Mouse (Mus musculus) liver, embryonic 14.5 days (tissue): Measurements from ENCODE around the gene Amigo3. TPM values are rescaled to one million over a fixed set of nuclear protein-coding genes. Genes with fewer than 3 reads are reported as not detected.

Source experiments
- ATAC-seq: fragments of 200-750 bp; cut with Nextera tagmentation; 2 replicates; pipeline ENCODE4 v1.8.0; 2017; ENCODE audit warnings: moderate number of reproducible peaks, mild to moderate bottlenecking, moderate library complexity; ENCODE audit not compliant: insufficient read depth
- DNase-seq, 3 experiments: peaks; one replicate each; pipeline ENCODE4 v3.0.0-alpha.2; 2012 to 2013; ENCODE audit warnings: low read depth in 3 of 3, low spot score in 3 of 3
- H3K27ac ChIP-seq: fragments of 300-500 bp; sonication (generic); 2 replicates; pipeline ENCODE4 v1.5.1; 2014; ENCODE audit warnings: moderate library complexity, mild to moderate bottlenecking, control low read depth, inconsistent platforms
- H3K27me3 ChIP-seq: fragments of 300-500 bp; sonication (generic); 2 replicates; pipeline ENCODE4 v1.6.1; 2014; ENCODE audit warnings: mild to moderate bottlenecking, low read length, moderate library complexity; ENCODE audit not compliant: control insufficient read depth, insufficient read depth
- H3K36me3 ChIP-seq: fragments of 300-500 bp; sonication (generic); replicated peaks from 2 replicates; pipeline ENCODE4 v1.6.1; 2014; ENCODE audit warnings: low read depth; ENCODE audit not compliant: control insufficient read depth, insufficient read depth
- H3K4me1 ChIP-seq, 2 experiments: fragments of 200-500 bp in 1 of 2; fragments of 300-500 bp in 1 of 2; sonication (generic) in 1 of 2; replicated peaks; 2 replicates each; pipeline ENCODE4 v1.6.1; 2012 to 2014; ENCODE audit warnings: antibody characterized with exemption in 1 of 2, inconsistent platforms in 1 of 2, low read length in 1 of 2; ENCODE audit not compliant: control insufficient read depth in 2 of 2, insufficient read depth in 2 of 2
- H3K4me2 ChIP-seq: fragments of 300-500 bp; sonication (generic); 2 replicates; pipeline ENCODE4 v1.6.1; 2014; ENCODE audit warnings: low read depth, mild to moderate bottlenecking, control low read depth, moderate library complexity
- H3K4me3 ChIP-seq, 2 experiments: fragments of 200-500 bp in 1 of 2; fragments of 300-500 bp in 1 of 2; sonication (generic) in 1 of 2; 2 replicates each; pipeline ENCODE4 v1.5.1; 2012 to 2014; ENCODE audit warnings: low read depth in 2 of 2, low read length in 2 of 2, mild to moderate bottlenecking in 2 of 2, control low read depth in 1 of 2, inconsistent platforms in 1 of 2, moderate library complexity in 1 of 2; ENCODE audit not compliant: insufficient read depth in 1 of 2
- H3K9ac ChIP-seq: fragments of 300-500 bp; sonication (generic); replicated peaks from 2 replicates; pipeline ENCODE4 v1.6.1; 2014; ENCODE audit warnings: mild to moderate bottlenecking, control low read depth, moderate library complexity
- H3K9me3 ChIP-seq: fragments of 300-500 bp; sonication (generic); 2 replicates; pipeline ENCODE4 v1.6.1; 2016; ENCODE audit warnings: low read length, mixed read lengths; ENCODE audit not compliant: control insufficient read depth
- CTCF ChIP-seq: IDR thresholded peaks from 2 replicates; pipeline ENCODE4 v1.5.1; 2016; ENCODE audit warnings: antibody characterized with exemption, low read depth, control low read depth
- EP300 ChIP-seq: IDR thresholded peaks from 2 replicates; pipeline ENCODE4 v1.6.1; 2016; ENCODE audit warnings: antibody characterized with exemption, low read depth
- WGBS: fragments of 180-500 bp; shearing (Covaris S2); extraction: QIAGEN DNeasy Blood & Tissue Kit; methylation state at CpG from one replicate; pipeline ENCODE4 v1.1.7; 2014; ENCODE audit not compliant: insufficient replicate concordance; 5-methylcytosine and 5-hydroxymethylcytosine counted together
- polyA plus RNA-seq, 2 experiments: library from polyadenylated mRNA; depleted of rRNA in 1 of 2; stranded (reverse) in 1 of 2; unstranded in 1 of 2; fragments of >200 nt; fragmentation: Nextera tagmentation in 1 of 2; extraction: Ambion mirVana in 1 of 2; gene quantifications; 2 replicates each; pipeline versions ENCODE4 v1.2.1 to v1.2.3; 2012 to 2014

Amigo3 gene
- polyA plus RNA-seq, 2 experiments, result 0.51 to 0.89 TPM

DNA sequence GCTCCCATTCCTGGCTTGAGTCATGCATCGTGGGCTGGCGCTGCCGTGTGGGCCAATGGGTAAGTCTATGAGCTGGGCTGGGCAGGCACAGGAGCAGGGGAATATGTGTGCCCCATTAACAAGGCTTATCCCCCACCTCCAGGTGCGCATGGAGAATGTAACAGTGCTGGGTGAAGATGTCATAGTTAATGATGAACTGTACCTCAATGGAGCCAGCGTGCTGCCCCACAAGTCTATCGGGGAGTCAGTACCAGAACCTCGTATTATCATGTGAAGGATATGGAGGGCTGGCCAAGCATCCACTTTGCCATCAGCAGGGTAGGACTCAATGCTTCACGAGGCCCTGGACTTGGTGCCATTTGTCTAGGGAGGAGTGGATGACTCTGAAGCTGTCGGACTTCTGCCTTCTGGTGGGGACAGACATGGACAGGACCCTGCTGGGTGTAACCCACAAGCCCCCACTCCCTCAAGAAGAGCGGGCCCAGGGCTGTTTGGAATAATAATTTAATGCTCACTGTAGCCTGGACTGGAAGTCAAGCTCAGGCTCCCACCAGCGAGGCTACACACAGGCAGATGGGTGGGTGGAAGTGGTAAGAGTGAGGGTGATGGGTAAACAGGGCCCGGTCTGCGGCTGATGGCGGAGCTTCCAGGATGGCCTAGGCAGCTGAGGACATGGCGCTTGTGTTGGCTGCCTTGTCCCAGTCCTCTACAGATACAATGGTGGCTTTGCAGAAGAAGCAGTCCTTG, 1.6 kb upstream of the Amigo3 start:
- ATAC-seq (no peak), DNase-seq (no peak)
- peaks cover 22 to 36% of the 10 kb centered on the region in 2 experiments for H3K4me1 ChIP-seq
- no peak for TF ChIP-seq EP300
- TF ChIP-seq CTCF, result no peak
- no peak overlapping the region for H3K4me3 ChIP-seq
- 90% methylated on average over 15 of the region's 15 CpGs for WGBS
- peaks cover 64% of the 10 kb centered on the region for H3K36me3 ChIP-seq
- no peaks in the 10 kb centered on the region for H3K9me3 ChIP-seq
- no peaks in the 10 kb centered on the region for H3K27me3 ChIP-seq
- no peak overlapping the region for H3K27ac ChIP-seq
- no peak overlapping the region for H3K4me2 ChIP-seq
- H3K9ac ChIP-seq, result no peak overlapping the region

DNA sequence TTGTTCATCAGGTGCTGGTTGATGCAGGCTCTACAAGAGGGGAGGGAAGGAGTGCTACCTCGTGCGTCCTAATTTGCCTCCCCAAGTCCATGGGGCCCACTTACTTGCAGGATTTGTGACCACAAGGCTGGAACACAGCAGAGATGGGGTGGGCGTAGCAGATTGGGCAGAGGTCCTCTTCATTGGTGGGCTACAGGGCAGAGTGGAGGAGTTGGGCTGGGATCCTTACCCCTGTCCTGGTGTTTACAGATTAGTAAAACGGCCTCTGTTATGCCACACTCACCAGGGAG, 1.1 kb upstream of the Amigo3 start:
- WGBS, result 72% methylated on average over 4 of the region's 4 CpGs

DNA sequence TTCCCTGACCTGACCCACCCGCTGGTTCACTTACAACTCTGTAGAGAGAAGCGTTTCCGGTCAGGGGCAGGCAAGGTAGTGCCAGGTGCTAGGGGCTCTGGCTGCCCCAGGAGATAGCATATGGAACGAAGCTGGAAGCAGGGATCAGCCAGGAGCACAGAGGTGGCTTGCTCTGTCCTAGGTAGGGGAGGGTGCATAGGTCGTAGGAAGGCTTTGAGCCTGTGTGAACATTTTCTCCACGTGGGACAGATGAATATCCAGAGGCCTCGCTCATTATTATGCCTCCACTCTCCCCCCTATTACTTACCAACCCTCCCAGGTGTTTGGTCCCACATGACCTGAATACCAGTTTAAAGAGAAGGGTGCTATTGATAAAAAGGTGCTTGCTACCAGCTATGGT, 548 bp upstream of the Amigo3 start:
- DNase-seq (no peak), ATAC-seq (no peak)
- no peak overlapping the region for H3K9ac ChIP-seq
- no peak overlapping the region for H3K4me3 ChIP-seq
- no peak for TF ChIP-seq CTCF
- H3K36me3 ChIP-seq, result peaks cover 67% of the 10 kb centered on the region
- H3K4me2 ChIP-seq, result no peak overlapping the region
- H3K4me1 ChIP-seq, result peaks cover 17 to 27% of the 10 kb centered on the region in 2 experiments
- H3K27me3 ChIP-seq, result no peaks in the 10 kb centered on the region
- no peak overlapping the region for H3K27ac ChIP-seq
- no peaks in the 10 kb centered on the region for H3K9me3 ChIP-seq
- WGBS, result 75% methylated on average over 7 of the region's 7 CpGs

More for the DNA sequence above, 1.1 kb upstream of the Amigo3 start:
- Histone ChIP-seq H3K9me3 (no peaks in the 10 kb centered on the region), H3K4me1 (peaks cover 22 to 31% of the 10 kb centered on the region in 2 experiments), H3K9ac (no peak overlapping the region), H3K36me3 (peaks cover 65% of the 10 kb centered on the region), H3K27me3 (no peaks in the 10 kb centered on the region), H3K4me2 (no peak overlapping the region), H3K27ac (no peak overlapping the region), H3K4me3 (no peak overlapping the region)
- TF ChIP-seq EP300 (no peak), CTCF (no peak)
- ATAC-seq, result no peak
- no peak for DNase-seq

DNA sequence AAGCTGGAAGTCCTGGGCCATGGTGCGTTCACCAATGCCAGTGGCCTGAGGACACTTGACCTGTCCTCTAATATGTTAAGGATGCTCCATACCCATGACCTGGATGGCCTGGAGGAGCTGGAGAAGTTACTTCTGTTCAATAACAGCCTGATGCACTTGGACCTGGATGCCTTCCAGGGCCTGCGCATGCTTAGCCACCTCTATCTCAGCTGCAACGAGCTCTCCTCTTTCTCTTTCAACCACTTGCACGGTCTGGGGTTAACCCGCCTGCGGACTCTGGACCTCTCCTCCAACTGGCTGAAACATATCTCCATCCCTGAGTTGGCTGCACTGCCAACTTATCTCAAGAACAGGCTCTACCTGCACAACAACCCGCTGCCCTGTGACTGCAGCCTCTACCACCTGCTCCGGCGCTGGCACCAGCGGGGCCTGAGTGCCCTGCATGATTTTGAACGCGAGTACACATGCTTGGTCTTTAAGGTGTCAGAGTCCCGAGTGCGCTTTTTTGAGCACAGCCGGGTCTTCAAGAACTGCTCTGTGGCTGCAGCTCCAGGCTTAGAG, 786 bp downstream of the Amigo3 start:
- Histone ChIP-seq H3K27me3 (no peaks in the 10 kb centered on the region), H3K9me3 (no peaks in the 10 kb centered on the region), H3K9ac (no peak overlapping the region), H3K27ac (no peak overlapping the region), H3K4me2 (no peak overlapping the region), H3K4me3 (no peak overlapping the region), H3K36me3 (peaks cover 80% of the 10 kb centered on the region), H3K4me1 (peaks cover 5 to 15% of the 10 kb centered on the region in 2 experiments)
- 92% methylated on average over 15 of the region's 15 CpGs for WGBS
- DNase-seq, result no peak
- no peak for TF ChIP-seq EP300
- TF ChIP-seq CTCF, result no peak
- no peak for ATAC-seq

DNA sequence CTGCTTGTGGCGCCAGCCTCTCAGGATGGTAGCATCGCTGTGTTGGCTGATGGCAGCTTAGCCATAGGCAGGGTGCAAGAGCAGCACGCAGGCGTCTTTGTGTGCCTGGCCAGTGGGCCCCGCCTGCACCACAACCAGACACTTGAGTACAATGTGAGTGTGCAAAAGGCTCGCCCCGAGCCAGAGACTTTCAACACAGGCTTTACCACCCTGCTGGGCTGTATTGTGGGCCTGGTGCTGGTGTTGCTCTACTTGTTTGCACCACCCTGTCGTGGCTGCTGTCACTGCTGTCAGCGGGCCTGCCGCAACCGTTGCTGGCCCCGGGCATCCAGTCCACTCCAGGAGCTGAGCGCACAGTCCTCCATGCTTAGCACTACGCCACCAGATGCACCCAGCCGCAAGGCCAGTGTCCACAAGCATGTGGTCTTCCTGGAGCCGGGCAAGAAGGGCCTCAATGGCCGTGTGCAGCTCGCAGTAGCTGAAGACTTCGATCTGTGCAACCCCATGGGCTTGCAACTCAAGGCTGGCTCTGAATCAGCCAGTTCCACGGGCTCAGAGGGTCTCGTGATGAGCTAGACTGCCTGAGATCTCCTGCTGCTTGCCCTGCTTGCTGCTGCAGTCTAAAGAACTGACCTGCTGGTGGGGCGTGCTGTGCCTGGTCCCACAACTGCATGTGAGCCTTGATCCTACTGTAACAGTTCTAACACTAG, 1.5 kb downstream of the Amigo3 start:
- no peak for ATAC-seq
- peaks cover 5 to 15% of the 10 kb centered on the region in 2 experiments for H3K4me1 ChIP-seq
- H3K27me3 ChIP-seq, result no peaks in the 10 kb centered on the region
- H3K9me3 ChIP-seq, result no peaks in the 10 kb centered on the region
- H3K27ac ChIP-seq, result no peak overlapping the region
- no peak overlapping the region for H3K4me2 ChIP-seq
- no peak overlapping the region for H3K9ac ChIP-seq
- H3K4me3 ChIP-seq, result no peak overlapping the region
- WGBS, result 93% methylated on average over 22 of the region's 22 CpGs
- DNase-seq, result no peak
- peaks cover 87% of the 10 kb centered on the region for H3K36me3 ChIP-seq
- TF ChIP-seq EP300, result no peak
- TF ChIP-seq CTCF, result no peak
